Mouse (Mus musculus): ENCODE results near the gene Gm49711. TPM values are rescaled to one million over a fixed set of nuclear protein-coding genes. Genes with fewer than 3 reads are reported as not detected.

Gene Gm49711
- total and polyA plus RNA-seq, 2 experiments from 2014 or later = 0.99 TPM; not detected in 1

DNA sequence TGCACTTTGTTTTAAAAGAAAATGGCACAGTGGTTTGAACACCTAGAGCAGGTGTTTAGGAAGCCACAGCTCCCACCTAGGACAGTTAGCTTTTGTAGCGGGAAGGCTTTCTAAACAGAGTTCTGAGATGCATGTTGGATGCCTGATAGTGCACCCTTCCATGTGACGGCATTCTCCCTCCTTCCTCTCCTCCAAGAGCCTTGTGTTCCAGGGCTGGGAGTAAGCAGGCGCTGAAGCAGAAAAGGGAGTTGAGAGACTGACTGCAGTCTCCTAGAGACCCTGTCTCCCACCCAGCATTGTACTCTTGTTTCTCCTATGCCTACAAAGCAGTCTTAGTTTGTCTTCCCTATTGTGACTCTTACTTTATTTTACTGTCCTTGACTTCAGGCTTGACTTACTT is 2.1 kb downstream of the Gm49711 start:
- Histone ChIP-seq H3K4me2 (ENCODE audit: low read depth, low read length, poor library complexity, severe bottlenecking) (peak overlapping the region; percentile 82), H3K9me3 (ENCODE audit: low read length) (no peaks in the 10 kb centered on the region), H3K36me3 (ENCODE audit: insufficient read depth, low read length) (0 out of 2 replicates have a peak, but pooled peaks cover 4% of the 10 kb centered on the region), H3K9ac (replicated peaks; ENCODE audit: low read length, poor library complexity, severe bottlenecking) (0 out of 2 replicates have a peak overlapping the region, but pooled peaks have one; percentile 36), H3K4me3 (ENCODE audit: low read depth, low read length) (peak overlapping the region; percentile 81; the same call in 1 of the 2 replicates), H3K27ac (ENCODE audit: low read depth, low read length) (no peak overlapping the region), H3K27me3 (ENCODE audit: insufficient read depth, low read length) (no peaks in the 10 kb centered on the region), H3K4me1 (ENCODE audit: insufficient read depth, low read length) (peaks cover 13% of the 10 kb centered on the region)
- 65% methylated on average over 3 of the region's 3 CpGs for WGBS
- no peak for ATAC-seq (ENCODE audit: low FRiP score)
- TF ChIP-seq CTCF (IDR thresholded peaks at IDR 0.05) = no peak
- DNase-seq (ENCODE audit: low spot score) = no peak

DNA sequence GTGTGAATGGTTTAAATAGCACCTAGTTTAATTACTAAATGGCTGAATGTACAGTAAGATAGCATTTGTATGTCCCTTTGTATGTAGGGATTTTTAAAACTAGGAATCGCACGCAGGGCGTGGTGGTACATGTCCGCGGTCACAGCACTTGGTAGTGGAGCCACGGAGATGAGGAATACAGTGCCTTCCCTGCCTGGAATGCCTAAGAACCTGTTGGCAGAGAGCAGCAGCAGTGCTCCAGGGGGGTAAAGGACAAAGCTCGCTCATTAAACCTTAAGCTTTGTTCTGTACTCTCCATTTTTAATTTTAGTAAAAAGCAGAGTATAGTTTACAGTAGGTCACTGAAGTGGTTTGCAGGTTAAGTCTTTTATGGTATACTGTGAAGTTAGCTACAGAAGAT is 3.5 kb downstream of the Gm49711 start:
- 91% methylated on average over 7 of the region's 7 CpGs for WGBS
- DNase-seq (ENCODE audit: low spot score) = no peak
- no peak for TF ChIP-seq CTCF (IDR thresholded peaks at IDR 0.05)
- no peak overlapping the region for H3K4me2 ChIP-seq (ENCODE audit: low read depth, low read length, poor library complexity, severe bottlenecking)
- 0 out of 2 replicates have a peak, but pooled peaks cover 4% of the 10 kb centered on the region for H3K36me3 ChIP-seq (ENCODE audit: insufficient read depth, low read length)
- no peaks in the 10 kb centered on the region for H3K9me3 ChIP-seq (ENCODE audit: low read length)
- H3K4me3 ChIP-seq (ENCODE audit: low read depth, low read length) = no peak overlapping the region
- no peak overlapping the region for H3K27ac ChIP-seq (ENCODE audit: low read depth, low read length)
- ATAC-seq (ENCODE audit: low FRiP score) = no peak
- H3K27me3 ChIP-seq (ENCODE audit: insufficient read depth, low read length) = no peaks in the 10 kb centered on the region
- peaks cover 13% of the 10 kb centered on the region for H3K4me1 ChIP-seq (ENCODE audit: insufficient read depth, low read length)
- H3K9ac ChIP-seq (replicated peaks; ENCODE audit: low read length, poor library complexity, severe bottlenecking) = no peak overlapping the region

DNA sequence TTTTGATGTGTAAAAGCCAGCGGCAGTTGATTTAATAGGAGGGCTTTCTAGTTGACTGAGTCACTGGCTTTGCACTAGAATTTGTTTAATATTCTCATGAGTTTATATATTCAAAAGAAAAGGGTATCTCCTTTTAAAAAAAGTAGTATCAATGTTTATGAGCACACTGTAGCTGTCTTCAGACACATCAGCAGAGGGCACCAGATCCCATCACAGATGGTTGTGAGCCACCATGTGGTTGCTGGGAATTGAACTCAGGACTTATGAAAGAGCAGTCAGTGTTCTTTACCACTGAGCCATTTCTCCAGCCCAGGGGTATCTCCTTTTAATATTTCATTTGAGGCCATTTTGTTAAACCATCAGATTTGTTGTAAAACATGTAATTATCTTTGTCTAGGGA is 4.7 kb downstream of the Gm49711 start:
- H3K9ac ChIP-seq (replicated peaks; ENCODE audit: low read length, poor library complexity, severe bottlenecking) = no peak overlapping the region
- H3K27me3 ChIP-seq (ENCODE audit: insufficient read depth, low read length) = no peaks in the 10 kb centered on the region
- H3K4me2 ChIP-seq (ENCODE audit: low read depth, low read length, poor library complexity, severe bottlenecking) = no peak overlapping the region
- ATAC-seq (ENCODE audit: low FRiP score) (no peak), DNase-seq (ENCODE audit: low spot score) (no peak)
- no peaks in the 10 kb centered on the region for H3K9me3 ChIP-seq (ENCODE audit: low read length)
- WGBS = 97% methylated on average over 1 of the region's 1 CpGs
- H3K27ac ChIP-seq (ENCODE audit: low read depth, low read length) = no peak overlapping the region
- peaks cover 13% of the 10 kb centered on the region for H3K4me1 ChIP-seq (ENCODE audit: insufficient read depth, low read length)
- H3K4me3 ChIP-seq (ENCODE audit: low read depth, low read length) = no peak overlapping the region
- 0 out of 2 replicates have a peak, but pooled peaks have one; percentile 26 for TF ChIP-seq CTCF (IDR thresholded peaks at IDR 0.05)
- H3K36me3 ChIP-seq (ENCODE audit: insufficient read depth, low read length) = peaks cover 10% of the 10 kb centered on the region; the same call in 1 of the 2 replicates

DNA sequence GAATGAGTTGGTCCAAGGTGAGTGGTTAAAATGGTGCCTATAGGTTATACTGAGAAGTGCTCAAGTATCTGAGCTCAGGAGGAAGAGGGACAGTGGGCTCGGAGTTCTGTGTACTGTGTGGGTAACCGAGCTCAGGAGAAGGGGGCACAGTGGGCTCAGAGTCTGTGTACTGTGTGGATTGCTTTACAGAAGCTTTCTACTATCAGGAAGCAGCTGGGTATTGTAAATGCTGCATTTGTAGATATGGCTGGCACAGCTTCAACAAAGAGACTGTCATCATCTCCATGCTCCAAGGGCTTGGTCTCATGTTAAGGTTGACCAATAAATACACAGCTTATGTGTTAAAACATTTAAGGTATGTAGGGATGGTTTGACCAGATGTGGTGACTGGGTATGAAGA is 6.7 kb downstream of the Gm49711 start:
- H3K9me3 ChIP-seq (ENCODE audit: low read length) = no peaks in the 10 kb centered on the region
- WGBS = 89% methylated on average over 2 of the region's 2 CpGs
- no peak overlapping the region for H3K4me3 ChIP-seq (ENCODE audit: low read depth, low read length)
- H3K4me1 ChIP-seq (ENCODE audit: insufficient read depth, low read length) = peaks cover 13% of the 10 kb centered on the region
- no peak for TF ChIP-seq CTCF (IDR thresholded peaks at IDR 0.05)
- H3K9ac ChIP-seq (replicated peaks; ENCODE audit: low read length, poor library complexity, severe bottlenecking) = no peak overlapping the region
- H3K4me2 ChIP-seq (ENCODE audit: low read depth, low read length, poor library complexity, severe bottlenecking) = no peak overlapping the region
- DNase-seq (ENCODE audit: low spot score) (no peak), ATAC-seq (ENCODE audit: low FRiP score) (no peak)
- no peaks in the 10 kb centered on the region for H3K27me3 ChIP-seq (ENCODE audit: insufficient read depth, low read length)
- no peak overlapping the region for H3K27ac ChIP-seq (ENCODE audit: low read depth, low read length)
- peaks cover 23% of the 10 kb centered on the region; the same call in 1 of the 2 replicates for H3K36me3 ChIP-seq (ENCODE audit: insufficient read depth, low read length)

DNA sequence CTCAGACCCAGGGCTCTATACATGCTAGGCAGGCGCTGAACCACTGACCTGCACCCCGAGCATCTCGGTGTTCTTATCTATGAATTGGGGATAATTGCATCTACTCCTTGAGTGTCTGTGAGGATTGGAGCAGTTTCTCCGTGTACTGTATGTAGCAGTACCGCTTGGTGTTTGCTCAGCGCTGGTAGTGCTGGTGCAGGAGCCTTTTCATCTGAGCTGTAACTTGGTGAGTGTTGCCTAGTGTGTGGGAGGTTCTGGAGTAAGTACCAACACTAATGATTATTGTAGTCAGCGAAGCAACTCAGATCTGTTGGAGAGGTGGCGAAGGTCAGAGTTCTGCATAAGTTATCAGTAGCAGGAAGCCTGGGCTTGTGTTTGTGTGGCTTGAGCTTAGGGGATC is 12.2 kb downstream of the Gm49711 start:
- TF ChIP-seq CTCF (IDR thresholded peaks at IDR 0.05) = no peak
- ATAC-seq (ENCODE audit: low FRiP score) (no peak), DNase-seq (ENCODE audit: low spot score) (no peak)
- H3K27me3 ChIP-seq (ENCODE audit: insufficient read depth, low read length) = no peaks in the 10 kb centered on the region
- peaks cover 27% of the 10 kb centered on the region; the same call in 1 of the 2 replicates for H3K36me3 ChIP-seq (ENCODE audit: insufficient read depth, low read length)
- no peak overlapping the region for H3K4me2 ChIP-seq (ENCODE audit: low read depth, low read length, poor library complexity, severe bottlenecking)
- H3K4me1 ChIP-seq (ENCODE audit: insufficient read depth, low read length) = no peaks in the 10 kb centered on the region
- H3K4me3 ChIP-seq (ENCODE audit: low read depth, low read length) = no peak overlapping the region
- no peaks in the 10 kb centered on the region for H3K9me3 ChIP-seq (ENCODE audit: low read length)
- H3K9ac ChIP-seq (replicated peaks; ENCODE audit: low read length, poor library complexity, severe bottlenecking) = no peak overlapping the region
- 97% methylated on average over 8 of the region's 8 CpGs for WGBS
- no peak overlapping the region for H3K27ac ChIP-seq (ENCODE audit: low read depth, low read length)

DNA sequence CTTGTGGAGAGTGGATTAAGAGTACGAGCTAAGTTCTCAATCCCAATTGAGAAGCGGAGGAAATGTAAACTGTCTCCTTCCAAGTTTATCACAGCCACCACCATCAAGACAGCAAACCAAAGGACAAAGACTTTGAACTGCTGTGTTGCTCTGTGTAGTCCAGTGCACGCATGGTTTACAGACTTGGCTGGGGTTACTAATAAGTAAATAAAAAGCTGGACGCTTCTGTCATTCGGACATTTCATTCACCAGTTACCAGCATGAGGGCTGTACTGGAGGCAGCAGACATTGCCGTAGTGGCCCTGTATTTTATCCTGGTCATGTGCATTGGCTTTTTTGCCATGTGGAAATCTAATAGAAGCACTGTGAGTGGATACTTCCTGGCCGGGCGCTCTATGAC is 18.7 kb downstream of the Gm49711 start:
- 97% methylated on average over 8 of the region's 8 CpGs for WGBS
- Histone ChIP-seq H3K4me2 (ENCODE audit: low read depth, low read length, poor library complexity, severe bottlenecking) (no peak overlapping the region), H3K4me1 (ENCODE audit: insufficient read depth, low read length) (no peaks in the 10 kb centered on the region), H3K36me3 (ENCODE audit: insufficient read depth, low read length) (peaks cover 13% of the 10 kb centered on the region), H3K4me3 (ENCODE audit: low read depth, low read length) (no peak overlapping the region), H3K9me3 (ENCODE audit: low read length) (no peaks in the 10 kb centered on the region), H3K27ac (ENCODE audit: low read depth, low read length) (no peak overlapping the region), H3K9ac (replicated peaks; ENCODE audit: low read length, poor library complexity, severe bottlenecking) (no peak overlapping the region), H3K27me3 (ENCODE audit: insufficient read depth, low read length) (no peaks in the 10 kb centered on the region)
- DNase-seq (ENCODE audit: low spot score) = no peak
- no peak for TF ChIP-seq CTCF (IDR thresholded peaks at IDR 0.05)
- ATAC-seq (ENCODE audit: low FRiP score) = no peak

Data from midbrain, postnatal 0 days (tissue).